Comparison of ENCODE assay signal across 27 mouse cellular contexts in the genomic region with DNA sequence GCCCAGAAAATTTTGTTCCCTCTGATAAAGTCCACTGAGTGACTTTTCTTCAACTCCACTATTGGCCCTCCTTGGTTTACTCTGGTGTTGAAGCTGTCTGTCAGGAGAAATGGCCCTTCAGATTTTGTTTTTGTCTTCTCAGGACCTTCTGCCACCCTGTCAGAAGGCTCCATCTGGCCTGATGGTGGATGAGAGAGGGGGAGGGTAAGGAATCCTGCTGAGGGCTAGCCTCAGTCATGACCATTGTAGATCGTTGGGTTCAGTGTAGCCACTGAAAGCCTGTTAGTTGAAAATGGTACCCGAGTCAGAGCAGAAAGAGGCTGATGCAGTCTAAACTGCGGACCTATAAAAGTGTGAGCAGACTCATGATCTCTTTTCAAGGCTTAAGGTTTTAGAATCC. TPM values are rescaled to one million over a fixed set of nuclear protein-coding genes. Genes with fewer than 3 reads are reported as not detected.
DNase-seq lines count a peak whose midpoint lies in the region; ATAC-seq and TF ChIP-seq lines count a peak whose summit lies in the region.
"Had no signal": no experiment of that assay in that cellular context is flagged by ENCODE, and none has a peak within 500 bp of the region (broad histone marks: within the 10 kb centered on the region; RNA-seq: fewer than 3 reads in every experiment).

No protein-coding gene starts in this region.

- ATAC-seq in limb, embryonic 14.5 days (ENCODE audit: low FRiP score, low read depth), result no peak
- ATAC-seq in intestine, embryonic 15.5 days, result no peak
- ATAC-seq: forebrain, embryonic 14.5 days; forebrain, embryonic 16.5 days had no signal

- peaks cover 3% of the 10 kb centered on the region; the same call in 1 of the 2 replicates for H3K79me2 ChIP-seq in MEL (ENCODE audit: control insufficient read depth, insufficient read depth, low read length, poor library complexity)

- H3K4me2 ChIP-seq in limb, embryonic 14.5 days (replicated peaks; ENCODE audit: low read depth, low read length, severe bottlenecking), result no peak overlapping the region
- no peak overlapping the region for H3K4me2 ChIP-seq in intestine, embryonic 15.5 days (replicated peaks)
- H3K4me2 ChIP-seq: embryonic facial prominence, embryonic 15.5 days had no signal

- 73% methylated on average over 3 of the region's 3 CpGs for WGBS in limb, embryonic 14.5 days
- 85% methylated on average over 3 of the region's 3 CpGs for WGBS in limb, embryonic 10.5 days
- 80% methylated on average over 3 of the region's 3 CpGs for WGBS in intestine, embryonic 15.5 days

- H3K4me1 ChIP-seq in limb, embryonic 14.5 days (ENCODE audit: control insufficient read depth, insufficient read depth, low read length), result peaks cover 8% of the 10 kb centered on the region
- peaks cover 17% of the 10 kb centered on the region for H3K4me1 ChIP-seq in limb, embryonic 10.5 days
- H3K4me1 ChIP-seq in MEL (ENCODE audit: control insufficient read depth in 1 of 2, insufficient read depth in 2 of 2, low read length in 2 of 2), result peaks cover 3 to 17% of the 10 kb centered on the region in 2 experiments
- no peaks in the 10 kb centered on the region for H3K4me1 ChIP-seq in intestine, embryonic 15.5 days (replicated peaks)

- no peak overlapping the region for H3K4me3 ChIP-seq in limb, embryonic 14.5 days (replicated peaks; ENCODE audit: low read length)
- no peak overlapping the region for H3K4me3 ChIP-seq in limb, embryonic 10.5 days
- H3K4me3 ChIP-seq in MEL (ENCODE audit: control insufficient read depth in 1 of 2, insufficient read depth in 1 of 2, low read depth in 2 of 2, low read length in 2 of 2), result peak overlapping the region; percentile 32 to 72
- no peak overlapping the region for H3K4me3 ChIP-seq in intestine, embryonic 15.5 days (replicated peaks)
- H3K4me3 ChIP-seq: embryonic facial prominence, embryonic 15.5 days had no signal

- TF ChIP-seq CTCF in MEL (IDR thresholded peaks at IDR 0.05 in 2 of 3, conservative IDR thresholded peaks at IDR 0.05 in 1 of 3; ENCODE audit: control insufficient read depth in 1 of 3, insufficient read depth in 1 of 3, low read depth in 2 of 3, low read length in 3 of 3, poor library complexity in 1 of 3, severe bottlenecking in 1 of 3), result no peak

- peak; percentile 2 for DNase-seq in limb, embryonic 14.5 days (ENCODE audit: low spot score)
- DNase-seq in limb, embryonic 10.5 days (ENCODE audit: low spot score), result no peak
- DNase-seq in ES-CJ7 (ENCODE audit: low read depth, low spot score) (peak; percentile 59), MEL (ENCODE audit: low read depth, low spot score) (peak; percentile 42)
- DNase-seq in frontal cortex, postnatal 10 days (ENCODE audit: low spot score in 2 of 2), result no peak
- DNase-seq: adrenal gland, adult 2 months; adrenal gland, postnatal 10 days; adrenal gland, postnatal 25 days; cerebellum, adult 11 months; cerebellum, adult 18-20 months; cerebellum, adult 8-10 months; cerebellum, adult 9-11 months; cerebellum, postnatal 36 days; embryo, embryonic 11 days had no signal

- no peak for TF ChIP-seq RAD21 in MEL (IDR thresholded peaks at IDR 0.05; ENCODE audit: low read depth, low read length)

- no peaks in the 10 kb centered on the region for H3K27me3 ChIP-seq in limb, embryonic 14.5 days (ENCODE audit: control insufficient read depth, insufficient read depth, low read length)
- H3K27me3 ChIP-seq in limb, embryonic 10.5 days (ENCODE audit: low read depth, poor library complexity, severe bottlenecking), result no peaks in the 10 kb centered on the region
- H3K27me3 ChIP-seq in MEL (ENCODE audit: control insufficient read depth in 1 of 2, insufficient read depth in 2 of 2, low read length in 2 of 2), result no peaks in the 10 kb centered on the region
- no peaks in the 10 kb centered on the region for H3K27me3 ChIP-seq in intestine, embryonic 15.5 days (replicated peaks)
- H3K27me3 ChIP-seq: embryonic facial prominence, embryonic 13.5 days; embryonic facial prominence, embryonic 15.5 days; forebrain, embryonic 12.5 days had no signal

- no peak overlapping the region for H3K27ac ChIP-seq in limb, embryonic 14.5 days (replicated peaks; ENCODE audit: low read depth, low read length)
- H3K27ac ChIP-seq in limb, embryonic 10.5 days, result no peak overlapping the region
- H3K27ac ChIP-seq in MEL (ENCODE audit: control insufficient read depth, low read depth, low read length), result peak overlapping the region; percentile 99
- no peak overlapping the region for H3K27ac ChIP-seq in intestine, embryonic 15.5 days
- H3K27ac ChIP-seq: embryonic facial prominence, embryonic 13.5 days; embryonic facial prominence, embryonic 15.5 days; forebrain, embryonic 12.5 days had no signal

- no peak for TF ChIP-seq POLR2A in limb, embryonic 14.5 days (IDR thresholded peaks at IDR 0.05; ENCODE audit: borderline replicate concordance, extremely low read depth, insufficient read depth, insufficient read length)
- TF ChIP-seq POLR2A in MEL (IDR thresholded peaks at IDR 0.05; ENCODE audit: control insufficient read depth in 1 of 2, insufficient read depth in 1 of 2, low read depth in 1 of 2, low read length in 2 of 2, poor library complexity in 1 of 2), result no peak

- H3K9me3 ChIP-seq in limb, embryonic 14.5 days (ENCODE audit: control insufficient read depth, low read length), result no peaks in the 10 kb centered on the region
- H3K9me3 ChIP-seq in limb, embryonic 10.5 days (replicated peaks), result no peaks in the 10 kb centered on the region
- H3K9me3 ChIP-seq in MEL (replicated peaks; ENCODE audit: insufficient read depth, low read length), result no peaks in the 10 kb centered on the region
- no peaks in the 10 kb centered on the region for H3K9me3 ChIP-seq in intestine, embryonic 15.5 days
- H3K9me3 ChIP-seq: embryonic facial prominence, embryonic 13.5 days; embryonic facial prominence, embryonic 15.5 days; forebrain, embryonic 10.5 days; forebrain, embryonic 12.5 days; G1E had no signal

- no peaks in the 10 kb centered on the region for H3K36me3 ChIP-seq in limb, embryonic 14.5 days (ENCODE audit: control insufficient read depth, insufficient read depth, low read length)
- no peaks in the 10 kb centered on the region for H3K36me3 ChIP-seq in limb, embryonic 10.5 days
- peaks cover 0 to 17% of the 10 kb centered on the region in 2 experiments; a peak in 2 of 4 replicates for H3K36me3 ChIP-seq in MEL (ENCODE audit: control insufficient read depth in 1 of 2, insufficient read depth in 2 of 2, low read length in 2 of 2)
- no peaks in the 10 kb centered on the region for H3K36me3 ChIP-seq in intestine, embryonic 15.5 days
- H3K36me3 ChIP-seq: embryonic facial prominence, embryonic 13.5 days; embryonic facial prominence, embryonic 15.5 days; forebrain, embryonic 10.5 days; forebrain, embryonic 12.5 days; G1E had no signal

- no peak for TF ChIP-seq EP300 in MEL (IDR thresholded peaks at IDR 0.05; ENCODE audit: low read depth in 1 of 2, low read length in 2 of 2)

- no peak overlapping the region for H3K9ac ChIP-seq in limb, embryonic 14.5 days (ENCODE audit: low read depth, low read length, severe bottlenecking)
- peak overlapping the region; percentile 88 for H3K9ac ChIP-seq in MEL (ENCODE audit: control insufficient read depth, low read depth, low read length, poor library complexity, severe bottlenecking)
- no peak overlapping the region for H3K9ac ChIP-seq in intestine, embryonic 15.5 days
- H3K9ac ChIP-seq: embryonic facial prominence, embryonic 13.5 days; embryonic facial prominence, embryonic 15.5 days; forebrain, embryonic 12.5 days had no signal

TF ChIP-seq in MEL, 35 proteins besides CTCF, POLR2A, EP300 and RAD21:
- TF ChIP-seq MAZ (IDR thresholded peaks at IDR 0.05; ENCODE audit: low read depth, low read length) (0 out of 2 replicates have a peak, but pooled peaks have one; percentile 10), GATA1 (IDR thresholded peaks at IDR 0.05; ENCODE audit: low read depth, low read length) (no peak), ELF1 (IDR thresholded peaks at IDR 0.05; ENCODE audit: low read depth, low read length) (no peak), SIN3A (IDR thresholded peaks at IDR 0.05; ENCODE audit: low read length) (no peak), UBTF (IDR thresholded peaks at IDR 0.05; ENCODE audit: borderline replicate concordance, insufficient read depth, low read depth, low read length) (no peak), ETS1 (IDR thresholded peaks at IDR 0.05; ENCODE audit: low read depth, low read length) (no peak)

RNA-seq across cellular contexts. Expression of a gene that starts 49.2 kb away (rescaled TPM):
- not detected in 2 replicates for polyA plus RNA-seq in limb, embryonic 14.5 days (2012; rRNA removed)
- not detected in 2 replicates for polyA plus RNA-seq in limb, embryonic 14.5 days (2014; fragmentation: Nextera tagmentation; extraction: Ambion mirVana)
- polyA plus RNA-seq in limb, embryonic 10.5 days (2016; fragmentation: Nextera tagmentation; extraction: Ambion mirVana), result not detected in 2 replicates
- total RNA-seq in MEL (2012; rRNA removed), result not detected in 2 replicates
- polyA plus RNA-seq in MEL (2012; ENCODE audit: insufficient read depth in 1 of 2, insufficient read length in 2 of 2, low read depth in 1 of 2, low replicate concordance in 2 of 2, missing spikeins in 1 of 2), result not detected
- polyA plus RNA-seq in intestine, embryonic 15.5 days (2015; fragmentation: Nextera tagmentation; extraction: Ambion mirVana), result not detected in 2 replicates
- total RNA-seq: adrenal gland, postnatal 25 days; common myeloid progenitor, adult 5-6 weeks had no signal
- polyA plus RNA-seq: brain, embryonic 14.5 days; C2C12; embryonic facial prominence, embryonic 11.5 days; embryonic facial prominence, embryonic 13.5 days; embryonic facial prominence, embryonic 15.5 days; erythroblast, embryonic 14.5 days; forebrain, embryonic 10.5 days; forebrain, embryonic 12.5 days; forebrain, embryonic 14.5 days; forebrain, embryonic 16.5 days; G1E had no signal

Comparison
In these comparisons a context has a peak if more than half of its experiments do, and no peak if none do; other contexts are left out.
1. DNase-seq: peak in limb, embryonic 14.5 days (single experiment), ES-CJ7 (single experiment) and MEL (single experiment); none in limb, embryonic 10.5 days (single experiment) and frontal cortex, postnatal 10 days (0 of 2).
2. H3K4me3 ChIP-seq: peak in MEL (2 of 2); none in limb, embryonic 14.5 days (single experiment), limb, embryonic 10.5 days (single experiment) and intestine, embryonic 15.5 days (single experiment).